Mouse (Mus musculus) limb, embryonic 13.5 days (tissue): ENCODE measurements at regions not wholly inside any gene's neighbourhood (a gene's known extent, or its start where the extent isn't known, plus 50 kb on each side); places are given as distances from the start of the nearest gene placed in this dataset.
"Not testable (repeated sequence)": the region's sequence is repeated elsewhere in the genome, so short reads cannot be mapped to it uniquely, and the experiment has no call there.

Experiments used
- ATAC-seq: fragments of 200-750 bp; cut with Nextera tagmentation; 2 replicates; pipeline ENCODE4 v1.8.0; 2017; ENCODE audit warnings: low read depth, moderate number of reproducible peaks, moderate TSS enrichment; ENCODE audit not compliant: low FRiP score
- H3K27ac ChIP-seq: fragments of 300-500 bp; sonication (generic); 2 replicates; pipeline ENCODE4 v1.5.1; 2015; ENCODE audit warnings: inconsistent platforms, mild to moderate bottlenecking, moderate library complexity
- H3K27me3 ChIP-seq: fragments of 300-500 bp; sonication (generic); 2 replicates; pipeline ENCODE4 v1.6.1; 2015; ENCODE audit warnings: mild to moderate bottlenecking, inconsistent platforms
- H3K36me3 ChIP-seq: fragments of 300-500 bp; sonication (generic); 2 replicates; pipeline ENCODE4 v1.6.1; 2015; ENCODE audit warnings: inconsistent platforms, mild to moderate bottlenecking, moderate library complexity
- H3K4me1 ChIP-seq: fragments of 300-500 bp; sonication (generic); 2 replicates; pipeline ENCODE4 v1.6.1; 2015; ENCODE audit warnings: inconsistent platforms
- H3K4me2 ChIP-seq: fragments of 300-500 bp; sonication (generic); replicated peaks from 2 replicates; pipeline ENCODE4 v1.6.1; 2015; ENCODE audit warnings: inconsistent platforms, mild to moderate bottlenecking, moderate library complexity
- H3K4me3 ChIP-seq: fragments of 300-500 bp; sonication (generic); 2 replicates; pipeline ENCODE4 v1.5.1; 2015; ENCODE audit warnings: moderate library complexity, mild to moderate bottlenecking, inconsistent platforms
- H3K9ac ChIP-seq: fragments of 300-500 bp; sonication (generic); 2 replicates; pipeline ENCODE4 v1.6.1; 2015; ENCODE audit warnings: mild to moderate bottlenecking, inconsistent platforms
- H3K9me3 ChIP-seq: fragments of 300-500 bp; sonication (generic); 2 replicates; pipeline ENCODE4 v1.6.1; 2016; ENCODE audit warnings: inconsistent platforms
- WGBS: fragments of 180-500 bp; shearing (Covaris S2); methylation state at CpG from one replicate; pipeline ENCODE4 v1.1.7; 2015; 5-methylcytosine and 5-hydroxymethylcytosine counted together

GRCm38 (mm10) chr2:160552121-160552669, 93.5 kb upstream of the Top1 start:
- 57% methylated on average over 19 of the region's 19 CpGs for WGBS
- no peaks in the 10 kb centered on the region for H3K36me3 ChIP-seq
- no peak overlapping the region for H3K9ac ChIP-seq
- H3K4me2 ChIP-seq, result no peak overlapping the region
- H3K27ac ChIP-seq, result no peak overlapping the region
- H3K4me1 ChIP-seq, result no peaks in the 10 kb centered on the region
- no peaks in the 10 kb centered on the region for H3K9me3 ChIP-seq
- H3K27me3 ChIP-seq, result peaks cover 6% of the 10 kb centered on the region; the same call in 1 of the 2 replicates
- no peak for ATAC-seq
- no peak overlapping the region for H3K4me3 ChIP-seq

- Histone ChIP-seq H3K9ac (no peak overlapping the region), H3K4me2 (no peak overlapping the region), H3K36me3 (no peaks in the 10 kb centered on the region), H3K9me3 (no peaks in the 10 kb centered on the region; the same call in 1 of the 2 replicates), H3K4me1 (no peaks in the 10 kb centered on the region), H3K27ac (no peak overlapping the region), H3K4me3 (no peak overlapping the region), H3K27me3 (no peaks in the 10 kb centered on the region)
- no peak for ATAC-seq
- WGBS, result 69% methylated on average over 14 of the region's 14 CpGs
Measured at GRCm38 (mm10) chr2:160561711-160562110, 84.0 kb upstream of the Top1 start.

GRCm38 (mm10) chr2:160567813-160568212, 77.9 kb upstream of the Top1 start:
- ATAC-seq, result no peak
- Histone ChIP-seq H3K4me2 (no peak overlapping the region), H3K9ac (no peak overlapping the region), H3K4me3 (no peak overlapping the region), H3K27ac (no peak overlapping the region), H3K36me3 (no peaks in the 10 kb centered on the region), H3K4me1 (no peaks in the 10 kb centered on the region), H3K9me3 (no peaks in the 10 kb centered on the region; the same call in 1 of the 2 replicates), H3K27me3 (no peaks in the 10 kb centered on the region)
- WGBS, result 92% methylated on average over 4 of the region's 4 CpGs

- WGBS, result 88% methylated on average over 5 of the region's 5 CpGs
- no peaks in the 10 kb centered on the region for H3K4me1 ChIP-seq
- H3K27ac ChIP-seq, result no peak overlapping the region
- H3K36me3 ChIP-seq, result no peaks in the 10 kb centered on the region
- H3K27me3 ChIP-seq, result 0 out of 2 replicates have a peak, but pooled peaks cover 3% of the 10 kb centered on the region
- H3K4me2 ChIP-seq, result no peak overlapping the region
- H3K9ac ChIP-seq, result no peak overlapping the region
- H3K9me3 ChIP-seq, result no peaks in the 10 kb centered on the region; the same call in 1 of the 2 replicates
- no peak overlapping the region for H3K4me3 ChIP-seq
- no peak for ATAC-seq
Measured at GRCm38 (mm10) chr2:160569496-160569895, 76.2 kb upstream of the Top1 start.

- H3K4me3 ChIP-seq, result no peak overlapping the region
- H3K4me1 ChIP-seq, result no peaks in the 10 kb centered on the region
- 0 out of 2 replicates have a peak, but pooled peaks have one; percentile 28 for ATAC-seq
- H3K9me3 ChIP-seq, result no peaks in the 10 kb centered on the region
- H3K27me3 ChIP-seq, result peaks cover 64% of the 10 kb centered on the region
- H3K9ac ChIP-seq, result no peak overlapping the region
- WGBS, result 13% methylated on average over 17 of the region's 17 CpGs
- H3K27ac ChIP-seq, result no peak overlapping the region
- H3K36me3 ChIP-seq, result no peaks in the 10 kb centered on the region
- H3K4me2 ChIP-seq, result no peak overlapping the region
Measured at GRCm38 (mm10) chr2:160578384-160579320, 67.0 kb upstream of the Top1 start.

GRCm38 (mm10) chr2:160580250-160580649, 65.4 kb upstream of the Top1 start:
- ATAC-seq, result no peak
- H3K4me2 ChIP-seq, result no peak overlapping the region
- H3K9ac ChIP-seq, result no peak overlapping the region
- peaks cover 73% of the 10 kb centered on the region for H3K27me3 ChIP-seq
- H3K27ac ChIP-seq, result no peak overlapping the region
- no peak overlapping the region for H3K4me3 ChIP-seq
- H3K9me3 ChIP-seq, result no peaks in the 10 kb centered on the region
- 25% methylated on average over 9 of the region's 9 CpGs for WGBS
- no peaks in the 10 kb centered on the region for H3K4me1 ChIP-seq
- no peaks in the 10 kb centered on the region for H3K36me3 ChIP-seq

- WGBS, result 3% methylated on average over 9 of the region's 9 CpGs
- H3K27ac ChIP-seq, result no peak overlapping the region
- H3K4me3 ChIP-seq, result no peak overlapping the region
- H3K36me3 ChIP-seq, result no peaks in the 10 kb centered on the region
- no peak for ATAC-seq
- no peak overlapping the region for H3K4me2 ChIP-seq
- H3K4me1 ChIP-seq, result no peaks in the 10 kb centered on the region
- peaks cover 80% of the 10 kb centered on the region for H3K27me3 ChIP-seq
- H3K9me3 ChIP-seq, result no peaks in the 10 kb centered on the region
- no peak overlapping the region for H3K9ac ChIP-seq
Measured at GRCm38 (mm10) chr2:160581029-160581428, 64.7 kb upstream of the Top1 start.

- ATAC-seq, H3K4me2 ChIP-seq, H3K27ac ChIP-seq, H3K9me3 ChIP-seq, H3K36me3 ChIP-seq, H3K9ac ChIP-seq, H3K4me3 ChIP-seq, H3K4me1 ChIP-seq: not testable (repeated sequence)
- 94% methylated on average over 19 of the region's 19 CpGs for WGBS
- H3K27me3 ChIP-seq, result peaks cover 69% of the 10 kb centered on the region
Measured at GRCm38 (mm10) chr2:160583034-160583433, 62.7 kb upstream of the Top1 start.

GRCm38 (mm10) chr2:160583506-160583905, 62.2 kb upstream of the Top1 start:
- Histone ChIP-seq H3K36me3 (no peaks in the 10 kb centered on the region), H3K4me1 (no peaks in the 10 kb centered on the region), H3K27ac (no peak overlapping the region), H3K4me3 (no peak overlapping the region), H3K9ac (no peak overlapping the region), H3K9me3 (no peaks in the 10 kb centered on the region), H3K27me3 (peaks cover 69% of the 10 kb centered on the region), H3K4me2 (no peak overlapping the region)
- 58% methylated on average over 6 of the region's 6 CpGs for WGBS
- ATAC-seq, result no peak

GRCm38 (mm10) chr2:160584568-160584967, 61.1 kb upstream of the Top1 start:
- H3K9me3 ChIP-seq, result no peaks in the 10 kb centered on the region
- H3K27ac ChIP-seq, result no peak overlapping the region
- H3K9ac ChIP-seq, result no peak overlapping the region
- no peak overlapping the region for H3K4me2 ChIP-seq
- 44% methylated on average over 9 of the region's 9 CpGs for WGBS
- H3K4me3 ChIP-seq, result no peak overlapping the region
- H3K36me3 ChIP-seq, result no peaks in the 10 kb centered on the region
- no peaks in the 10 kb centered on the region for H3K4me1 ChIP-seq
- no peak for ATAC-seq
- peaks cover 60% of the 10 kb centered on the region for H3K27me3 ChIP-seq

GRCm38 (mm10) chr2:160587015-160587835, 58.5 kb upstream of the Top1 start:
- peaks cover 4% of the 10 kb centered on the region; the same call in 1 of the 2 replicates for H3K4me1 ChIP-seq
- WGBS, result 49% methylated on average over 9 of the region's 9 CpGs
- no peak overlapping the region for H3K27ac ChIP-seq
- no peaks in the 10 kb centered on the region for H3K36me3 ChIP-seq
- no peak overlapping the region for H3K4me2 ChIP-seq
- peaks cover 51% of the 10 kb centered on the region for H3K27me3 ChIP-seq
- H3K9ac ChIP-seq, result no peak overlapping the region
- H3K4me3 ChIP-seq, result no peak overlapping the region
- H3K9me3 ChIP-seq, result no peaks in the 10 kb centered on the region
- no peak for ATAC-seq

- peaks cover 4% of the 10 kb centered on the region; the same call in 1 of the 2 replicates for H3K4me1 ChIP-seq
- peaks cover 50% of the 10 kb centered on the region for H3K27me3 ChIP-seq
- no peak overlapping the region for H3K4me3 ChIP-seq
- H3K36me3 ChIP-seq, result no peaks in the 10 kb centered on the region
- no peak overlapping the region for H3K27ac ChIP-seq
- no peak overlapping the region for H3K9ac ChIP-seq
- no peaks in the 10 kb centered on the region for H3K9me3 ChIP-seq
- ATAC-seq, result no peak
- 80% methylated on average over 9 of the region's 9 CpGs for WGBS
- H3K4me2 ChIP-seq, result no peak overlapping the region
Measured at GRCm38 (mm10) chr2:160588401-160588800, 57.3 kb upstream of the Top1 start.
